Mouse (Mus musculus) intestine, embryonic 14.5 days (tissue): ENCODE measurements at regions not wholly inside any gene's neighbourhood (a gene's known extent, or its start where the extent isn't known, plus 50 kb on each side); places are given as distances from the start of the nearest gene placed in this dataset.

Experiments
- ATAC-seq: fragments of 200-750 bp; cut with Nextera tagmentation; replicated peaks from 2 replicates; pipeline ENCODE4 v1.8.0; 2017; ENCODE audit warnings: low read depth, moderate number of reproducible peaks, moderate TSS enrichment, moderate library complexity; ENCODE audit not compliant: low FRiP score, low TSS enrichment
- DNase-seq: peaks from one replicate; pipeline ENCODE4 v3.0.0-alpha.2; 2018; ENCODE audit warnings: low spot score
- H3K27ac ChIP-seq: fragments of 300-500 bp; sonication (generic); 2 replicates; pipeline ENCODE4 v1.5.1; 2014; ENCODE audit warnings: low read depth, mild to moderate bottlenecking, control low read depth
- H3K27me3 ChIP-seq: fragments of 300-500 bp; sonication (generic); replicated peaks from 2 replicates; pipeline ENCODE4 v1.6.1; 2014; ENCODE audit warnings: low read length, control low read depth; ENCODE audit not compliant: control insufficient read depth, insufficient read depth
- H3K36me3 ChIP-seq: fragments of 300-500 bp; sonication (generic); 2 replicates; pipeline ENCODE4 v1.6.1; 2014; ENCODE audit warnings: low read length, control low read depth; ENCODE audit not compliant: control insufficient read depth, insufficient read depth
- H3K4me1 ChIP-seq: fragments of 300-500 bp; sonication (generic); replicated peaks from 2 replicates; pipeline ENCODE4 v1.6.1; 2014; ENCODE audit warnings: low read length, control low read depth, mixed read lengths; ENCODE audit not compliant: control insufficient read depth, insufficient read depth
- H3K4me2 ChIP-seq: fragments of 300-500 bp; sonication (generic); 2 replicates; pipeline ENCODE4 v1.6.1; 2014; ENCODE audit warnings: low read length
- H3K4me3 ChIP-seq: fragments of 300-500 bp; sonication (generic); 2 replicates; pipeline ENCODE4 v1.5.1; 2014; ENCODE audit warnings: low read depth, low read length, control low read depth, mixed read lengths
- H3K9ac ChIP-seq: fragments of 300-500 bp; sonication (generic); 2 replicates; pipeline ENCODE4 v1.6.1; 2014; ENCODE audit warnings: mild to moderate bottlenecking, low read length
- H3K9me3 ChIP-seq: fragments of 300-500 bp; sonication (generic); 2 replicates; pipeline ENCODE4 v1.6.1; 2016; ENCODE audit warnings: low read length, control low read depth; ENCODE audit not compliant: control insufficient read depth
- whole genome bisulfite sequencing: fragments of 180-500 bp; shearing (Covaris S2); extraction: QIAGEN DNeasy Blood & Tissue Kit; methylation state at CpG from one replicate; pipeline ENCODE4 v1.1.7; 2014; 5-methylcytosine and 5-hydroxymethylcytosine counted together

DNA sequence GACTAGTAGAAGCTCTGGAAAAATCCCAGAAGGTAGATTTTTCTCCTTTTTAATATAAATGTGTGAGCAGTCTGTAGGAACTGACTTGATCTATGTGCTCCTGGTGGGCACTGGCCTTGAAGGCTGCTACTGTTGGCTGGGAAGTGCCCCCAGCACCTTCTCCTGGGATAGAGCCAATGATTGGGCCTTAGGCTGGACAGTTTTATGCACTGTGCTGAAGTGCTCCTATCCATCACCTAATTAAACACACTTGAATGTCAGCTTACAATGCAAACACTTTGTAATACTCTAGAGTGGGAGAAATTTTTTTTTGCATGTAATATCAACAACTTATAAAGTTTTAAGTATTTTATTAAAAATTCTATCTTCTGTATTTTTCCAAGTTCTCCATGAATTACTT, 266.5 kb downstream of the Lyplal1 start:
- Histone ChIP-seq H3K4me2 (no peak overlapping the region), H3K4me1 (no peaks in the 10 kb centered on the region), H3K9ac (no peak overlapping the region), H3K4me3 (no peak overlapping the region), H3K27me3 (no peaks in the 10 kb centered on the region), H3K27ac (no peak overlapping the region), H3K9me3 (no peaks in the 10 kb centered on the region), H3K36me3 (no peaks in the 10 kb centered on the region)
- ATAC-seq (no peak), DNase-seq (no peak)

DNA sequence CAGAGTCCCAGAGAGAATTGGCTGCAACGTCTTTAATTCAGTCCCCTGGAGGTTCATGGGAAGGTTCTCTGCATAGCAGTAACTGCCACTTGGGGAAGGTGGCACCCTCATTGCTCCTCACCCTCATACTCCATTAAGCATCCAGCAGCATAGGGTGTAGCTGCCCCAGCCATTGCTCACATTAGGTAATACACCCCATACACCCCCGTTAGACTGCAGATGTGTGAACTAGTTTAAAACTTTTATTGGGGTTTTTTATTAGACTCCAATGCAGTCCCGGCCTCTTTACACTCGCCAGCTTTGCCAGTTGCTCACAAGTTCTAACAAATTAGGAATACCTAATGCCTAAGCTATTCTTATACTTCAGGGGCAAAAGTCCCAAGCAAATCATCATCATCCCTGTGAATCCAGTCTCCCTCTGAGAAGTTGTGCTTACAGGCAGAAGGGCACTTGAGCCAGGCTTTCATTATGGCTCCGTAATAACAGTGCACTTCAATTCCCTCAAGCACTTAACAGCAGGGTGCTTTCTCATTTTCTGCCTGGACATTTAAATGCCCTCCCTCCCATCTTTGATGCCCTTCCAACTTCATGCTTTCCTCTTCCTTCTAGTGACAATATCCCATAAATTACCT, 265.7 kb downstream of the Lyplal1 start:
- Histone ChIP-seq H3K4me3 (no peak overlapping the region), H3K36me3 (no peaks in the 10 kb centered on the region), H3K27me3 (no peaks in the 10 kb centered on the region), H3K9ac (no peak overlapping the region), H3K27ac (no peak overlapping the region), H3K4me2 (no peak overlapping the region), H3K4me1 (no peaks in the 10 kb centered on the region), H3K9me3 (no peaks in the 10 kb centered on the region)
- WGBS: 74% methylated on average over 5 of the region's 5 CpGs
- ATAC-seq (no peak), DNase-seq (no peak)

DNA sequence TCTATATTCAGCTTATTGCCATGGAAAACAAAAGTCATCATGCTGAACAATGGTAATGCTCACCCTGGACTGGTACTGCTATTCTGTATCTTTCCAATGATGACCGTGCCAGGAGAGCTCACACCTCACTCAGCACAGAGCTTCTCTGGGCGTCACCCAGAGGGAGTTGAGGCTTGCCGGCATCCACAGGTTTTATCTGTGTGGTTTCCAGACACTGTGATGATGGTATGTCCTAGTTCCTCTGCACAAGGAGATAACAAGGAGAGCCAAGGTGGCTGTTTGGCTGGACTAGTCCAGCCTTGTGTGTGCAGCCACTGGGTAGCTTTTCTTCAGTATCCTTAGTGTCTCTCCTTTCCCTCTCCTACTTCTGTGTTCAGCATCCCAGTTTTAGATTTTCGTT, 255.4 kb downstream of the Lyplal1 start:
- Histone ChIP-seq H3K27me3 (no peaks in the 10 kb centered on the region), H3K9ac (no peak overlapping the region), H3K4me3 (no peak overlapping the region), H3K4me2 (no peak overlapping the region), H3K9me3 (no peaks in the 10 kb centered on the region), H3K27ac (no peak overlapping the region), H3K4me1 (no peaks in the 10 kb centered on the region), H3K36me3 (no peaks in the 10 kb centered on the region)
- WGBS: 84% methylated on average over 4 of the region's 4 CpGs
- DNase-seq: no peak
- no peak for ATAC-seq

DNA sequence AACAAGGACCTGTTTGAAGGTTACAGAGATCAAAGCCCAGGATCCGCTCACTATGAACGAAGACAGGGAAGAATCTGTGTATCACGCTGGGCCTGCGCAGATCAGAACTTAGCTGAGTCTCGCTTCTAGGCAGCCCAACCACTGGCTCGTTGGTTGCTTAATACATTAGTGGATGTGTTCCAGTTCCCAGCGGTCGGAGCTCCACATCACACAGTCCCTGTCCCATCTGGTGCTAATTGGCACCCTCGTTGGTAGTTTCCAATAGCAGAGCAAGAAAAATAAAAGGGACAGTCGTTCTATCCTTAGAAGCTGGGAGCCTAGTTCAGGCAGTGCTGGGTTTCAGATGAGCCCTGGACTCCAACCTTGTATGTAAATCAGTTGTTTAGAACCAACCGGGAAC, 251.2 kb downstream of the Lyplal1 start:
- ATAC-seq: no peak
- no peak for DNase-seq
- H3K4me2 ChIP-seq: no peak overlapping the region
- no peaks in the 10 kb centered on the region for H3K9me3 ChIP-seq
- H3K27me3 ChIP-seq: no peaks in the 10 kb centered on the region
- no peak overlapping the region for H3K4me3 ChIP-seq
- no peaks in the 10 kb centered on the region for H3K36me3 ChIP-seq
- no peaks in the 10 kb centered on the region for H3K4me1 ChIP-seq
- H3K9ac ChIP-seq: no peak overlapping the region
- H3K27ac ChIP-seq: no peak overlapping the region
- WGBS: 88% methylated on average over 11 of the region's 11 CpGs

DNA sequence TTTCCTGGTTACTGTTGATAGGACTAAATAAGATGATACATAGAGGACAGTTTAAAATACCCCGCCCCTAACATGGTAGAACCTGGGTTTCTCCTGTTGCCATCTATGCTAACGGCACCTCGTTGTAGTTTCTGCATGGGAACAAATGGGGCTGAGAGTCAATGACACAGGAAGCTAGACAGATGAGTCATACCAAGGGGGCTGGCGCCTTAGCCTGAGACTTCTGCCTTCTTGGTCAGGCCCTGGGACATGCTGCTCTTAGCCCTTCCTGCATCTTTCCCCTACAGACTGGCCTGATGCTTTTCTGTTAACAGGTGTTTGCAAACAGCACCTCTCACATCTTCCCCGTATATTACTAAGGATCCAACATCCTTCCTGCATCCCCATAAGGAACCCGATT, 250.5 kb downstream of the Lyplal1 start:
- WGBS: 88% methylated on average over 6 of the region's 6 CpGs

DNA sequence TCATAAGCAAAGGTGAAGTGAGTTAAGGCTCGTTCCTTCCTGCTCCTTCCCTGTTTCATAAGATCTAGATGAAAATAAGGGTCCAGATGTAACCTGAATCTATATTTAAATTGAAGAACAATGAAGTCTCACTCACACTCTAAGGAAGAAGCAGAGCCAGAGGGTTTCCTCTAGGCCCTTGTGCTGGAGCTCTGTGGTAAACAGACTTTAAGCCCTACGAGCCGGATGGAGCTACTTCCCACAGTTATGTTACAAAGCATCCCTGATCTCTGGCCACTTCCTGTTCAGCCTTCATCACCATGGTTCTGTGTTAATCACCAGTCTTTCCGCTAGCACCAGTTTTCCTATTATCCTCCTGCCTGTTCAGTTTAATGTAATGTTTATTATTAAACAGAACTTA, 250.1 kb downstream of the Lyplal1 start:
- WGBS: 69% methylated on average over 4 of the region's 4 CpGs
- no peak overlapping the region for H3K4me2 ChIP-seq
- H3K9me3 ChIP-seq: no peaks in the 10 kb centered on the region
- no peak overlapping the region for H3K27ac ChIP-seq
- DNase-seq (no peak), ATAC-seq (no peak)
- H3K4me3 ChIP-seq: no peak overlapping the region
- no peaks in the 10 kb centered on the region for H3K4me1 ChIP-seq
- H3K36me3 ChIP-seq: no peaks in the 10 kb centered on the region
- H3K9ac ChIP-seq: no peak overlapping the region
- no peaks in the 10 kb centered on the region for H3K27me3 ChIP-seq

More for the DNA sequence above, 250.5 kb downstream of the Lyplal1 start:
- H3K9me3 ChIP-seq: no peaks in the 10 kb centered on the region
- no peak for DNase-seq
- no peaks in the 10 kb centered on the region for H3K4me1 ChIP-seq
- ATAC-seq: no peak
- no peak overlapping the region for H3K4me3 ChIP-seq
- H3K9ac ChIP-seq: no peak overlapping the region
- no peak overlapping the region for H3K4me2 ChIP-seq
- no peaks in the 10 kb centered on the region for H3K27me3 ChIP-seq
- H3K27ac ChIP-seq: no peak overlapping the region
- no peaks in the 10 kb centered on the region for H3K36me3 ChIP-seq

DNA sequence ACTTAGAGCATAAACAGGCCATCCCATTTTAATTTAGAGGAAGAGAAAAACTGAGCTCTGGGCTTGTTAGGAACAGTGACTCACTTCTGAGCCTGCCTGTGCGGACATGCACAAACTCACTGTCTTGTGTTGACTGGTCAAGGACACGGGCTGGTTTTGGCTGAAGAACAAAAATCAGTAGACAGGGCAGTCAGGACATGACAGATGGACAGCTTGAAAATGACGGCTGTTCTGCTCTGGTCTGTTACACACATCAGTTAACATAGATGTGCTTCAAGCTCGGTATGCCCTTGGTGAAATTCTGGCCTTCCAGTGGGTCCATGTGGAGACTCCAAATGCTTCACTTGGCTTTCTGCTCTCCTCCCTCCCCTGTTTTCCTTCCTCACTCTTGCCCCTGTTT, 248.4 kb downstream of the Lyplal1 start:
- 89% methylated on average over 4 of the region's 4 CpGs for WGBS
- ATAC-seq (no peak), DNase-seq (no peak)
- Histone ChIP-seq H3K27ac (no peak overlapping the region), H3K4me2 (no peak overlapping the region), H3K36me3 (no peaks in the 10 kb centered on the region), H3K9ac (no peak overlapping the region), H3K4me1 (no peaks in the 10 kb centered on the region), H3K4me3 (no peak overlapping the region), H3K9me3 (no peaks in the 10 kb centered on the region), H3K27me3 (no peaks in the 10 kb centered on the region)

DNA sequence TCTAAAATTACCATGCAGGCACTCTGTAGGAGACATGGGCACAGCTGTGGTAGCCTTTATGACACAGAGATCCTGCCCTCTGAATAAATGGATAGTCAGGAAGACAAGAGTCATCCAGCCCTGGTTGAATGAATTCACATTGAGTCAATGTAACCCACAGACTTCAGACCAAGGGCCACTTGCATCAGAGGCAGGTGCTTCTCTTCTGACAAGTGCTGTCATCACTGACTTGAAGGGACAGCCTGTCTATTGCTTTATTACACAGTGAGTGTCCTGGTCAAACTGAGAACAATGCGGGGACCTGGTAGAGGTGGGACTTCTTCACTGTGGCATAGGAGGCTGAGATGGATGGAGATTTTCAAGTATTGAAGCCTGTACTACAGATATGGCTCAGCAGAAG, 230.1 kb downstream of the Lyplal1 start:
- no peak for ATAC-seq
- H3K9ac ChIP-seq: no peak overlapping the region

DNA sequence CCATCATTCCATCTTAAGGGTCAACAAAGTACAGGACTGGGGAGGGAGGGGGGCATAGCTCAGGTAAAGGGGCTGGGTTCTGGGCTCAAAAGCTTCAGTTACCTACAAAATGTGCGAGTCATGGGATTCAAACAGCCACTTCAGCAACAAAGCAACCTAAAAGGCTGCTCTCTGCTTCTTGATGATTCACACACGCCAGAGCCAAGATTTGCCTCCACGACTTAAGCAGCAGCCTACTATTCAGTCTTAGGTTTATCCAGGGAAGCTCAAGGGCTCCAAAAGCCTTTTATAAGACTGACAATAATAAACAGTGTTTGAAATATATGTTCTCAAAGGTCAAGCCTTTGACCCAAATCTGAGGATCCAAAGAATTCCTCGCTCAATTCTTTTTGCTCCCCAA, 225.3 kb downstream of the Lyplal1 start:
- Histone ChIP-seq H3K27me3 (no peaks in the 10 kb centered on the region), H3K4me1 (no peaks in the 10 kb centered on the region), H3K9me3 (no peaks in the 10 kb centered on the region), H3K27ac (no peak overlapping the region), H3K4me2 (no peak overlapping the region), H3K36me3 (no peaks in the 10 kb centered on the region), H3K9ac (no peak overlapping the region), H3K4me3 (no peak overlapping the region)
- DNase-seq (no peak), ATAC-seq (no peak)
- 44% methylated on average over 4 of the region's 4 CpGs for WGBS

More for the DNA sequence above, 230.1 kb downstream of the Lyplal1 start:
- 92% methylated on average over 1 of the region's 1 CpGs for WGBS
- Histone ChIP-seq H3K4me3 (no peak overlapping the region), H3K36me3 (no peaks in the 10 kb centered on the region), H3K4me2 (no peak overlapping the region), H3K9me3 (no peaks in the 10 kb centered on the region), H3K27me3 (no peaks in the 10 kb centered on the region), H3K4me1 (no peaks in the 10 kb centered on the region), H3K27ac (no peak overlapping the region)
- DNase-seq: no peak
